Mouse (Mus musculus) thymus, adult 2 months (tissue): Measurements from ENCODE around the gene Csmd2.

Experiments used
- CTCF ChIP-seq: fragments of 200-500 bp; IDR thresholded peaks from 2 replicates; pipeline ENCODE4 v1.5.1; 2012; ENCODE audit warnings: mild to moderate bottlenecking, control low read depth, low read length, moderate library complexity, borderline replicate concordance; ENCODE audit not compliant: control insufficient read depth, poor library complexity, insufficient read depth; ENCODE audit errors: extremely low read depth
- POLR2A ChIP-seq: fragments of 200-500 bp; IDR thresholded peaks from 2 replicates; pipeline ENCODE4 v1.6.1; 2012; ENCODE audit warnings: mild to moderate bottlenecking, low read length, control low read depth, moderate library complexity; ENCODE audit not compliant: control insufficient read depth, poor library complexity, insufficient read depth; ENCODE audit errors: extremely low read depth

GRCm38 (mm10) chr4:128393864-128394263 is 406.2 kb downstream of the Csmd2 start:
- TF ChIP-seq CTCF (no peak), POLR2A (no peak)
